In the genomic region with DNA sequence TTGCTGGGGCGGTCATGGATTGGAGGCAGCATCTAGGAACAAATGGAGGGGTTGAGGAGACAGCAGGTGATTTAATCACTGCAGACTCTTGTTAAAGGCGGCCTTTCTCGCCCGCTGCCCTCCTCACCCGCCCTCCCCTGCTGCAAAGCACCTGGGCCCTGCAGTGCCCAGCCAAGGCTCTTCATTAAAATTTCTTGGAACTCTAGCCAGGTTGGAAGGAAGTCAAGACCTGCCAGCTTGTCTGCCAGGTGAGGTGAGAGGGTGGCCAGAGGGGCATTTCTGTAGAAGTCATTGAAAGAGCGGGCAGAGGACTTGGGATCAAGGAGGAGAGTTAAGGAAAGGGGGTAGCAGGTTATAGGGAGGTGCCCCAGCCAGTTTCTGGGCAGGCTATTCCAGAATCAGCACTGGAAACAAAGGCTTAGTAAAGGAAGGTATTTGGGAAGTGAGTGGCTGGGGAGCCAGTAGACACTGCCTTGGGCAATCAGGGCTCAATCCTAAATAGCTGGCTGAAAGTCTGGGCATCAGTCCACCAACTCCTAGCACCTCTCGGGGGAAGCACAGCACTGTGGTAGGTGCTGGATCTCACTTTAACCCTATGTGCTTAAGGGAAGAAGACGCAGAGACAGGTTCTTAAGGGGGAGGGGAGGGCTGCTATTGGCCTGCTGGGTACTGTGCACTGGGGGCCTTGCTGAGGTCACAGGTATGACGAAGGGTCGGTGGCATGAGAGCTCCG, we compare ENCODE assay signal across 14 mouse cellular contexts. TPM values are rescaled to one million over a fixed set of nuclear protein-coding genes. Genes with fewer than 3 reads are reported as not detected.
DNase-seq lines count a peak whose midpoint lies in the region; ATAC-seq and TF ChIP-seq lines count a peak whose summit lies in the region.
"Had no signal": no experiment of that assay in that cellular context is flagged by ENCODE, and none has a peak within 500 bp of the region (broad histone marks: within the 10 kb centered on the region; RNA-seq: fewer than 3 reads in every experiment).

No protein-coding gene starts in this region.

- H3K4me3 ChIP-seq in hindbrain, embryonic 13.5 days, result no peak overlapping the region
- no peak overlapping the region for H3K4me3 ChIP-seq in hindbrain, embryonic 11.5 days (ENCODE audit: low read depth, low read length)
- no peak overlapping the region for H3K4me3 ChIP-seq in midbrain, embryonic 14.5 days (replicated peaks; ENCODE audit: low read depth, low read length)
- H3K4me3 ChIP-seq in left cerebral cortex, adult 2 months, result no peak overlapping the region
- no peak overlapping the region for H3K4me3 ChIP-seq in intestine, embryonic 16.5 days (ENCODE audit: low read length)
- H3K4me3 ChIP-seq: embryonic facial prominence, embryonic 12.5 days; midbrain, embryonic 12.5 days had no signal

- WGBS in hindbrain, embryonic 13.5 days, result 59% methylated on average over 11 of the region's 11 CpGs
- WGBS in hindbrain, embryonic 11.5 days, result 57% methylated on average over 11 of the region's 11 CpGs
- WGBS in midbrain, embryonic 14.5 days, result 59% methylated on average over 11 of the region's 11 CpGs
- WGBS in intestine, embryonic 16.5 days, result 56% methylated on average over 11 of the region's 11 CpGs

- DNase-seq in hindbrain, embryonic 11.5 days (ENCODE audit: low spot score), result no peak
- peak; percentile 74 for DNase-seq in cerebellum, postnatal 14 days
- peak; percentile 59 for DNase-seq in kidney, adult 18-20 months
- no peak for DNase-seq in midbrain, embryonic 14.5 days
- no peak for DNase-seq in left cerebral cortex, adult 2 months (ENCODE audit: extremely low spot score in 1 of 2, low spot score in 2 of 2)
- no peak for DNase-seq in spleen, adult 18-20 months
- DNase-seq: B cell, adult 2 months; gastrocnemius, postnatal 10 days; lung, embryonic 14.5 days; thymus, adult 18-20 months had no signal

- no peaks in the 10 kb centered on the region for H3K9me3 ChIP-seq in hindbrain, embryonic 13.5 days
- no peaks in the 10 kb centered on the region for H3K9me3 ChIP-seq in hindbrain, embryonic 11.5 days (ENCODE audit: control insufficient read depth, low read length)
- no peaks in the 10 kb centered on the region for H3K9me3 ChIP-seq in midbrain, embryonic 14.5 days (ENCODE audit: control insufficient read depth, low read length)
- H3K9me3 ChIP-seq in intestine, embryonic 16.5 days (ENCODE audit: control insufficient read depth, low read length), result no peaks in the 10 kb centered on the region
- H3K9me3 ChIP-seq: embryonic facial prominence, embryonic 12.5 days; midbrain, embryonic 12.5 days had no signal

- TF ChIP-seq CTCF in left cerebral cortex, adult 2 months (IDR thresholded peaks at IDR 0.05), result no peak

- H3K4me1 ChIP-seq in hindbrain, embryonic 13.5 days (replicated peaks), result peaks cover 64% of the 10 kb centered on the region
- H3K4me1 ChIP-seq in hindbrain, embryonic 11.5 days (replicated peaks; ENCODE audit: control insufficient read depth, insufficient read depth, low read length), result peaks cover 8% of the 10 kb centered on the region; the same call in 1 of the 2 replicates
- peaks cover 43% of the 10 kb centered on the region for H3K4me1 ChIP-seq in midbrain, embryonic 14.5 days (ENCODE audit: control insufficient read depth, insufficient read depth, low read length)
- no peaks in the 10 kb centered on the region for H3K4me1 ChIP-seq in intestine, embryonic 16.5 days (ENCODE audit: control insufficient read depth, insufficient read depth, low read length)

- no peak for ATAC-seq in hindbrain, embryonic 13.5 days (ENCODE audit: low FRiP score)
- no peak for ATAC-seq in hindbrain, embryonic 11.5 days (ENCODE audit: low FRiP score)
- no peak for ATAC-seq in midbrain, embryonic 14.5 days (ENCODE audit: low FRiP score, low TSS enrichment)
- ATAC-seq in intestine, embryonic 16.5 days, result no peak

- H3K36me3 ChIP-seq in hindbrain, embryonic 13.5 days, result no peaks in the 10 kb centered on the region
- H3K36me3 ChIP-seq in hindbrain, embryonic 11.5 days (ENCODE audit: control insufficient read depth, insufficient read depth, low read length), result no peaks in the 10 kb centered on the region
- H3K36me3 ChIP-seq in midbrain, embryonic 14.5 days (ENCODE audit: control insufficient read depth, insufficient read depth, low read length), result no peaks in the 10 kb centered on the region
- H3K36me3 ChIP-seq in intestine, embryonic 16.5 days (ENCODE audit: control insufficient read depth, insufficient read depth, low read length), result no peaks in the 10 kb centered on the region
- H3K36me3 ChIP-seq: embryonic facial prominence, embryonic 12.5 days; midbrain, embryonic 12.5 days had no signal

- 0 out of 2 replicates have a peak, but pooled peaks cover 7% of the 10 kb centered on the region for H3K27me3 ChIP-seq in hindbrain, embryonic 13.5 days
- H3K27me3 ChIP-seq in hindbrain, embryonic 11.5 days (ENCODE audit: control insufficient read depth, insufficient read depth, low read length), result no peaks in the 10 kb centered on the region; the same call in 1 of the 2 replicates
- H3K27me3 ChIP-seq in midbrain, embryonic 14.5 days (ENCODE audit: control insufficient read depth, insufficient read depth, low read length), result no peaks in the 10 kb centered on the region
- 0 out of 2 replicates have a peak, but pooled peaks cover 2% of the 10 kb centered on the region for H3K27me3 ChIP-seq in intestine, embryonic 16.5 days (replicated peaks; ENCODE audit: control insufficient read depth, insufficient read depth, low read length)

- intact Hi-C loops in left cerebral cortex, adult 2 months (cut with DNase I), result no loop called here

- H3K9ac ChIP-seq in hindbrain, embryonic 13.5 days, result no peak overlapping the region; the same call in 1 of the 2 replicates
- no peak overlapping the region for H3K9ac ChIP-seq in hindbrain, embryonic 11.5 days (ENCODE audit: low read depth, low read length)
- no peak overlapping the region for H3K9ac ChIP-seq in midbrain, embryonic 14.5 days (replicated peaks; ENCODE audit: low read length)
- H3K9ac ChIP-seq in intestine, embryonic 16.5 days (ENCODE audit: low read depth, low read length), result no peak overlapping the region
- H3K9ac ChIP-seq: embryonic facial prominence, embryonic 12.5 days; lung, embryonic 14.5 days; midbrain, embryonic 12.5 days had no signal

- no peak overlapping the region for H3K4me2 ChIP-seq in hindbrain, embryonic 13.5 days
- no peak overlapping the region for H3K4me2 ChIP-seq in hindbrain, embryonic 11.5 days (replicated peaks; ENCODE audit: low read depth, low read length)
- no peak overlapping the region for H3K4me2 ChIP-seq in midbrain, embryonic 14.5 days (ENCODE audit: low read length)
- H3K4me2 ChIP-seq in intestine, embryonic 16.5 days (ENCODE audit: low read depth, low read length), result no peak overlapping the region
- H3K4me2 ChIP-seq: embryonic facial prominence, embryonic 12.5 days; lung, embryonic 14.5 days; midbrain, embryonic 12.5 days had no signal

- peak overlapping the region; percentile 73; the same call in 1 of the 2 replicates for H3K27ac ChIP-seq in hindbrain, embryonic 13.5 days
- no peak overlapping the region for H3K27ac ChIP-seq in hindbrain, embryonic 11.5 days (ENCODE audit: low read depth, low read length)
- peak overlapping the region; percentile 55 for H3K27ac ChIP-seq in midbrain, embryonic 14.5 days (replicated peaks; ENCODE audit: low read depth, low read length)
- no peak overlapping the region for H3K27ac ChIP-seq in left cerebral cortex, adult 2 months
- H3K27ac ChIP-seq in intestine, embryonic 16.5 days (ENCODE audit: low read length), result no peak overlapping the region
- H3K27ac ChIP-seq: embryonic facial prominence, embryonic 12.5 days; midbrain, embryonic 12.5 days had no signal

RNA-seq across cellular contexts. Expression of gene Ctnnbl1, which starts 29.8 kb away (rescaled TPM):
- polyA plus RNA-seq in hindbrain, embryonic 13.5 days (2015; fragmentation: Nextera tagmentation; extraction: Ambion mirVana), result 70.6 and 72.8 TPM in 2 replicates
- 90.1 and 104 TPM in 2 replicates for polyA plus RNA-seq in hindbrain, embryonic 11.5 days (2014; fragmentation: Nextera tagmentation; extraction: Ambion mirVana)
- 61.2 and 78.7 TPM in 2 replicates for polyA plus RNA-seq in midbrain, embryonic 14.5 days (2014; fragmentation: Nextera tagmentation; extraction: Ambion mirVana)
- 10 to 100 TPM; 30.1 TPM for total RNA-seq in left cerebral cortex, adult 2 months (2021)
- 40.3 and 48.2 TPM in 2 replicates for polyA plus RNA-seq in intestine, embryonic 16.5 days (2015; fragmentation: Nextera tagmentation; extraction: Ambion mirVana)

Comparison
In these comparisons a context has a peak if more than half of its experiments do, and no peak if none do; other contexts are left out.
1. H3K27ac ChIP-seq: peak in hindbrain, embryonic 13.5 days (single experiment) and midbrain, embryonic 14.5 days (single experiment); none in hindbrain, embryonic 11.5 days (single experiment), left cerebral cortex, adult 2 months (single experiment) and intestine, embryonic 16.5 days (single experiment).
2. DNase-seq: peak in cerebellum, postnatal 14 days (2 of 2) and kidney, adult 18-20 months (single experiment); none in hindbrain, embryonic 11.5 days (single experiment), midbrain, embryonic 14.5 days (single experiment), left cerebral cortex, adult 2 months (0 of 2) and spleen, adult 18-20 months (0 of 2).